Mouse (Mus musculus) erythroblast, adult 5-6 weeks (primary cell): Measurements from ENCODE around the gene Itgae. TPM values are rescaled to one million over a fixed set of nuclear protein-coding genes. Genes with fewer than 3 reads are reported as not detected.

Experiments used
- ATAC-seq: replicated peaks from 2 replicates; pipeline ENCODE4 v1.8.0; 2016; ENCODE audit warnings: moderate number of reproducible peaks, mild to moderate bottlenecking, moderate TSS enrichment, inconsistent platforms; ENCODE audit not compliant: poor library complexity, low FRiP score, severe bottlenecking
- total RNA-seq, 2 experiments: library from RNA; stranded (forward) in 1 of 2; stranded (reverse) in 1 of 2; fragments of 150-400 nt in 1 of 2; fragments of 200-764, 138-1000 nt in 1 of 2; gene quantifications; 2 replicates each; pipeline versions ENCODE4 v1.2.3 to v1.2.4; 2015 to 2017; ENCODE audit warnings: low replicate concordance in 2 of 2

The Itgae gene
- total RNA-seq, 2 experiments from 2014 or later, result not detected

DNA sequence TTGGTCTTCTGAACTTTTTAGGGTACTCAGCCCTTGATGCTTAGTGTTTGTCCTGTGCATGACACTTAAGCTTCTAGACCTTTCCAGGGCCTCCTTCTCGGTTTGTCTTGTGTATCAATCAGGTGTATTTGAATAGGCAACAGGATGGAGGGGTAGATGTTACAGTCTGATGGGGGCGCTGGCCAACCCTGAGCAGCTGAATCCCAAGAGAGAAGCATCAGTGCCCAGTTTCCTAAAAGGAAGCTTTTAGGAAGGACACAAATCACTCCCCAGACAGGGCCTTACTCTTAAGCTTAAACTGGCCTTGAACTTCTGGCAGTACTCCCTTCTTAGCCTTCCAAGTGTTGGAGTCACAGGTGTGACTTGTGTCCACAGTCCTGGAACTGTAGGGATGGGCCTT is 87.5 kb downstream of the Itgae start:
- no peak for ATAC-seq

DNA sequence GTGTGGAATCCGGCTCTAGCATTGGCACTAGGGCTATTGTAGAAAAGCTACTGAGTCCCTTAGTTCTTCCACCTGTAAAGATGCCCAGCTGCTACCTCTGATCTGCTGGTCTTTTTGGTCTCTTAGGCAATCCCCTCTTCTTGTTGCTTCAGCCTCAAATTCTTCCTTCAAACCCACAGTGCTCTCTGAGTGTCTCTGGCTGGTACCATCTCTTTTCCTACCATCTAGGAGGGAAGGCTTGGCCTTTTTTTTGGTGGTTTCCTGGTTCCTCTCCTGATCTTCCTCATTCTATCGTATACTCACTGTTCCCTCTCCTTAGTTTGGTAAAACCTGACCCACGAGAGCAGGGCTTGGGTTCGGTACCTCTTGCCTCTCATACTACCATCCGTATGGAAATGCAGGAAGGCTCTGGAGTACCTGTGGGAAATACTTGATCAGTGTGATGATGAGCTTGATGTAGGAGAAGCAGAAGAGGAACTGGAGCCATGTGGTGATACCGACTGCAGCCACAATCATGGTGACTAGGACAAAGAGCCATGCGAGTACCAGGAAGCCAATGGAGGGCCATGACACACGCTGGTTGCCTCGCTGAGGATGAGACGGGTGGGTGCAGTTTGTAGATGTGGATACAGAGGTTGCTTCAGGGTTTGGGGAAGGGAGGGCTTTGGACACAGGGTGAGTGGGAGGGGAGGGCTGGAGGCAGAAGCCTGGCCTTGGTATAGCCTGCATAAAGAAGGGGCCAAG is 95.7 kb downstream of the Itgae start:
- no peak for ATAC-seq

DNA sequence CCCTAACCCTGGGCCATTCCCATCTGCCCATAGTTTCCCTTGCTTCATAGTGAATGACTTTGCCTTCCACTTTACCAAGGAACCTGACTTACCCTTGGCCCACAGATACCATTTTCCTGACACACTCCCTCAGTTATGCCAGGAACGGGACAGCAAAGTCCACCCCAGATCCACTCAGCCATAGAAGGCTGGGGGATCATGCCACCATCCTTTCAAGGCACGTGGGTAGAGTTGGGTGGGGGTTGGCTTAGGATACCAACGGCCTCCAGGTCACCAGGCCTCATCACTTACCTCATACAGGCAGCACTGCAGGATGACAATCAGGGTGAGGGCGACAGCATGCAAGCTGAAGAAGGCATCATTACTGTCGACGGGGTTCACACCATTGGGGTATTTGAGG is 96.8 kb downstream of the Itgae start:
- no peak for ATAC-seq

DNA sequence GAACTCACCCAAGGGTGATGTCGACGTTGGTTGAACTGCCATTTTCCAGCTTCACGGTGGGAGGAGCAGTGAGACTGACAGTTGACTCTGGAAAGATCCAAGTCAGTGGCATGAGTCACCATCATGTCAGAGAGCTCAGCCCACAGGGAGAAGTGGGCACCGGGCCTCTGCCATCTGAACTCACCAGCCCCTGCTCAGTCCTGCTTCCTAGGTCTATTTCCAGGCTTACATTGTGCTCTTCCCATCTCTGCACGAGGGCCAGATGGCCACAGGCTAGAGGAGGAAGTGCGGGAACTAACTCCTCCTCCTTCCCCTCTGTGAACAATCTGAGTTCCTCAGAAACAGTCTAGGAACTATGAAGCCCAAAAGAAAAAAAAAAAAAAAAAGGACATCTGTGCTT is 102.7 kb downstream of the Itgae start:
- ATAC-seq, result no peak

DNA sequence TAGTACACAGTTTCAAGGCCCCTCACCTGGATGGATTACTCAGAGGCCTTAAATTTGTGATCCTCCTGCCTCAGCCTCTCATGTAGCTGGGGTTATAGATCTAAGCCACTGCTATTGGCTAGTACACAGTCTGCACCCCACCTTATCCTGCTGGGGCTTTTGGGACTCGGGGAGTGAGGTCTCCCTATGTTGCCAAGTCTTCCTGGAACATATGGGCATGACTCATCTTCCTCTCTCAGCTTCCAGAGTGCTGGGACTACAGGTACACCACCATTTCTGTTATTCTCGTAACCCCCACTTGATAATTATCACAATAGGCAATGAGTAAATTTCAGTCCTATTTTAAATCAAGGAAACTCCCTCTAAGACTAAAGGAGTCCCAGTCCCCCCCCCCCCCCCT is 104.1 kb downstream of the Itgae start:
- no peak for ATAC-seq

Other genes with a start within 250 kb of the Itgae start
- gene Atp2a3, start 129.4 kb upstream of the Itgae start, total RNA-seq (2015; ENCODE audit: low replicate concordance), result 27.0 and 30.7 TPM in 2 replicates
- gene Atp2a3, start 129.4 kb upstream of the Itgae start, total RNA-seq (2017; ENCODE audit: low replicate concordance), result 22.7 and 25.3 TPM in 2 replicates
- 0.58 and 1.5 TPM in 2 replicates for gene P2rx1, start 91.5 kb upstream of the Itgae start, total RNA-seq (2015; ENCODE audit: low replicate concordance)
- gene P2rx1, start 91.5 kb upstream of the Itgae start, total RNA-seq (2017; ENCODE audit: low replicate concordance), result 1.5 and 3.2 TPM in 2 replicates
- not detected in 2 replicates for gene Camkk1, start 71.6 kb upstream of the Itgae start, total RNA-seq (2015; ENCODE audit: low replicate concordance)
- 0.77 TPM in 1 of 2 replicates, not detected in the other for gene Camkk1, start 71.6 kb upstream of the Itgae start, total RNA-seq (2017; ENCODE audit: low replicate concordance)
- gene Ncbp3, start 42.8 kb upstream of the Itgae start, total RNA-seq (2015; ENCODE audit: low replicate concordance), result 3.7 and 5.0 TPM in 2 replicates
- gene Ncbp3, start 42.8 kb upstream of the Itgae start, total RNA-seq (2017; ENCODE audit: low replicate concordance), result 7.3 and 11.2 TPM in 2 replicates
- gene Haspin, start 47.7 kb downstream of the Itgae start, total RNA-seq (2015; ENCODE audit: low replicate concordance), result 7.9 and 12.7 TPM in 2 replicates
- 13.1 and 16.7 TPM in 2 replicates for gene Haspin, start 47.7 kb downstream of the Itgae start, total RNA-seq (2017; ENCODE audit: low replicate concordance)
- not detected in 2 replicates for gene P2rx5, start 69.8 kb downstream of the Itgae start, total RNA-seq (2015; ENCODE audit: low replicate concordance)
- not detected in 2 replicates for gene P2rx5, start 69.8 kb downstream of the Itgae start, total RNA-seq (2017; ENCODE audit: low replicate concordance)
- 12.5 and 25.2 TPM in 2 replicates for gene Emc6, start 86.5 kb downstream of the Itgae start, total RNA-seq (2015; ENCODE audit: low replicate concordance)
- 3.3 and 6.0 TPM in 2 replicates for gene Emc6, start 86.5 kb downstream of the Itgae start, total RNA-seq (2017; ENCODE audit: low replicate concordance)
- gene Tax1bp3, start 86.5 kb downstream of the Itgae start, total RNA-seq (2015; ENCODE audit: low replicate concordance), result 3.1 and 4.4 TPM in 2 replicates
- 2.5 and 4.0 TPM in 2 replicates for gene Tax1bp3, start 86.5 kb downstream of the Itgae start, total RNA-seq (2017; ENCODE audit: low replicate concordance)
- gene Ctns, start 108.5 kb downstream of the Itgae start, total RNA-seq (2015; ENCODE audit: low replicate concordance), result 2.3 and 6.0 TPM in 2 replicates
- 3.5 and 6.0 TPM in 2 replicates for gene Ctns, start 108.5 kb downstream of the Itgae start, total RNA-seq (2017; ENCODE audit: low replicate concordance)
- 2.1 TPM in 1 of 2 replicates, not detected in the other for gene Shpk, start 108.9 kb downstream of the Itgae start, total RNA-seq (2015; ENCODE audit: low replicate concordance)
- gene Shpk, start 108.9 kb downstream of the Itgae start, total RNA-seq (2017; ENCODE audit: low replicate concordance), result 1.5 and 2.4 TPM in 2 replicates
- not detected in 2 replicates for gene Trpv1, start 143.7 kb downstream of the Itgae start, total RNA-seq (2015; ENCODE audit: low replicate concordance)
- gene Trpv1, start 143.7 kb downstream of the Itgae start, total RNA-seq (2017; ENCODE audit: low replicate concordance), result not detected in 2 replicates
- gene Trpv3, start 176.8 kb downstream of the Itgae start, total RNA-seq (2015; ENCODE audit: low replicate concordance), result not detected in 2 replicates
- not detected in 2 replicates for gene Trpv3, start 176.8 kb downstream of the Itgae start, total RNA-seq (2017; ENCODE audit: low replicate concordance)
- 1.3 TPM in 1 of 2 replicates, not detected in the other for gene Aspa, start 239.0 kb downstream of the Itgae start, total RNA-seq (2015; ENCODE audit: low replicate concordance)
- gene Aspa, start 239.0 kb downstream of the Itgae start, total RNA-seq (2017; ENCODE audit: low replicate concordance), result not detected in 2 replicates
- not detected in 2 replicates for gene Gm49340, start 239.2 kb downstream of the Itgae start, total RNA-seq (2015; ENCODE audit: low replicate concordance)
- gene Gm49340, start 239.2 kb downstream of the Itgae start, total RNA-seq (2017; ENCODE audit: low replicate concordance), result not detected in 2 replicates
- not detected in 2 replicates for gene Spata22, start 239.2 kb downstream of the Itgae start, total RNA-seq (2015; ENCODE audit: low replicate concordance)
- gene Spata22, start 239.2 kb downstream of the Itgae start, total RNA-seq (2017; ENCODE audit: low replicate concordance), result not detected in 2 replicates